Mouse (Mus musculus) intestine, embryonic 16.5 days (tissue): ENCODE measurements around the gene Cyp4f15. TPM values are rescaled to one million over a fixed set of nuclear protein-coding genes. Genes with fewer than 3 reads are reported as not detected.

Source experiments
- ATAC-seq: fragments of 200-750 bp; cut with Nextera tagmentation; 2 replicates; pipeline ENCODE4 v1.8.0; 2017; ENCODE audit warnings: moderate TSS enrichment, moderate library complexity
- H3K27ac ChIP-seq: fragments of 300-500 bp; sonication (generic); 2 replicates; pipeline ENCODE4 v1.5.1; 2014; ENCODE audit warnings: mild to moderate bottlenecking, low read length
- H3K27me3 ChIP-seq: fragments of 300-500 bp; sonication (generic); replicated peaks from 2 replicates; pipeline ENCODE4 v1.6.1; 2014; ENCODE audit warnings: low read length, control low read depth, mixed read lengths; ENCODE audit not compliant: control insufficient read depth, insufficient read depth
- H3K36me3 ChIP-seq: fragments of 300-500 bp; sonication (generic); 2 replicates; pipeline ENCODE4 v1.6.1; 2014; ENCODE audit warnings: low read length, control low read depth; ENCODE audit not compliant: control insufficient read depth, insufficient read depth
- H3K4me1 ChIP-seq: fragments of 300-500 bp; sonication (generic); 2 replicates; pipeline ENCODE4 v1.6.1; 2014; ENCODE audit warnings: low read length, control low read depth, mixed read lengths; ENCODE audit not compliant: control insufficient read depth, insufficient read depth
- H3K4me2 ChIP-seq: fragments of 300-500 bp; sonication (generic); 2 replicates; pipeline ENCODE4 v1.6.1; 2014; ENCODE audit warnings: low read depth, low read length, control low read depth
- H3K4me3 ChIP-seq: fragments of 300-500 bp; sonication (generic); 2 replicates; pipeline ENCODE4 v1.5.1; 2014; ENCODE audit warnings: mild to moderate bottlenecking, low read length
- H3K9ac ChIP-seq: fragments of 300-500 bp; sonication (generic); 2 replicates; pipeline ENCODE4 v1.6.1; 2014; ENCODE audit warnings: low read depth, low read length
- H3K9me3 ChIP-seq: fragments of 300-500 bp; sonication (generic); 2 replicates; pipeline ENCODE4 v1.6.1; 2016; ENCODE audit warnings: low read length, control low read depth; ENCODE audit not compliant: control insufficient read depth
- WGBS: fragments of 180-500 bp; shearing (Covaris S2); extraction: QIAGEN DNeasy Blood & Tissue Kit; methylation state at CpG from one replicate; pipeline ENCODE4 v1.1.7; 2014; 5-methylcytosine and 5-hydroxymethylcytosine counted together
- polyA plus RNA-seq: library from polyadenylated mRNA; unstranded; fragments of >200 nt; fragmentation: Nextera tagmentation; extraction: Ambion mirVana; gene quantifications from 2 replicates; pipeline ENCODE4 v1.2.1, GENCODE M21; 2015

Cyp4f15 gene
- polyA plus RNA-seq, 1 experiment from 2014 or later: 0.26 TPM

DNA sequence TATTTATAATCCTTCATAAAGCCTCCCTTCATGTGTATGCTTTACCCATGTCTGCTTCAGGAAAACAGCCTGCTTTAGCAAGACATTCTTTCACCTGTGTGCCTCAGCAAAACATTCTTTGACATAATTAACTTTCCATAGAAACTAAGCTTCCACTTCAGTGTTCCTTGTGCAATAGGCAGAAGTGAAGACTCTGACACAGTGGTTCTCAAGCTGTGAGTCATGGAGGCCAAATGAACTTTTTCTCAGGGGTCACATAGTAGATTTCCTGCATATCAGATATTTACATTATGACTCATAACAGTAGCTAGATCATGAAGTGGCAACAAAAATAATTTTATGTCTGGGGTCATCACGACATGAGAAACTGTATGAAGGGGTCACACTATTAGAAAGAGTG, 53.0 kb downstream of the Cyp4f15 start:
- 78% methylated on average over 1 of the region's 1 CpGs for WGBS
- Histone ChIP-seq H3K4me2 (no peak overlapping the region), H3K4me3 (no peak overlapping the region), H3K27me3 (no peaks in the 10 kb centered on the region), H3K9me3 (no peaks in the 10 kb centered on the region), H3K9ac (no peak overlapping the region), H3K36me3 (no peaks in the 10 kb centered on the region), H3K27ac (no peak overlapping the region), H3K4me1 (no peaks in the 10 kb centered on the region)
- no peak for ATAC-seq

DNA sequence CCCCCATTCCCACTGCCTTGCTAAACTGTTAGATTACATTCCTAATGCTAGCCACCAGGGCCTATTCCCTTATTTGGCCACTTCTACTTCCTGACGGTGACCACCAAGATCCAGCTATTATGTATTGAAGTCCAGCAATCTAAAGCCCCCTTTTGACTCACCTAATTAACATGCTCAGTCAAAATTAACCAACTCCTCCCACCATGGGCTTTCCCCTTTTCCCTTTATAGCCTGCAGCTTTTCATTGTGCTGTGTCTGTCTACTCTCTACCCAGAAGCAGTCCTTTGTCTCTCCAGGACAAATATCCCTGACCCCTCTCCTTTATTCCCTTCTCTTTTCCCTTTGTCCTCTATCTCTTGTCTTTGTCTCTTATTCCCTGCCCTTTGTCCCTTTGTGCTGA, 55.6 kb downstream of the Cyp4f15 start:
- no peaks in the 10 kb centered on the region for H3K4me1 ChIP-seq
- no peak overlapping the region for H3K4me2 ChIP-seq
- H3K4me3 ChIP-seq: no peak overlapping the region
- H3K27me3 ChIP-seq: no peaks in the 10 kb centered on the region
- H3K36me3 ChIP-seq: no peaks in the 10 kb centered on the region
- no peaks in the 10 kb centered on the region for H3K9me3 ChIP-seq
- 43% methylated on average over 1 of the region's 1 CpGs for WGBS
- no peak for ATAC-seq
- no peak overlapping the region for H3K27ac ChIP-seq
- no peak overlapping the region for H3K9ac ChIP-seq

DNA sequence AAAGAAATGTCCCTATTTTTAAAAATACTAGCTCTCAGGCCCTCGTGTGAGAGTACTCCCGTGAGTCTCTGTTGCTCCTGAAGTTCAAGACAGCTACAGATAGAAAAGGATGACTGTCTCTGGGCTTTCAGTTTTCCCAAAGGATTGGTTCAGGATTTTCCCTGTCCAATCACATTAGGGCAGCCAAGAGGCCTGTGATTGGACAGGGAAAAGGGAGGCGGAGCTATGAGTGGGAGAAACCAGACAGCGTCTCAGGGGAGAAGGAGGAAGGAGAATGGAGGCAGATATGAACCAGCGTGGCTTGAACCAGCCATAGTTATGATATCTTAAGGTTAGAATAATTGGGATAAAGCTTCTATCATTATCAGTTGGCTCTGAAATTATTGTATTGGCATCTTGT, 65.2 kb downstream of the Cyp4f15 start:
- no peak overlapping the region for H3K9ac ChIP-seq
- H3K4me1 ChIP-seq: no peaks in the 10 kb centered on the region
- H3K27me3 ChIP-seq: no peaks in the 10 kb centered on the region
- H3K27ac ChIP-seq: no peak overlapping the region
- no peak overlapping the region for H3K4me2 ChIP-seq
- no peak overlapping the region for H3K4me3 ChIP-seq
- no peaks in the 10 kb centered on the region for H3K9me3 ChIP-seq
- 40% methylated on average over 5 of the region's 5 CpGs for WGBS
- ATAC-seq: no peak
- H3K36me3 ChIP-seq: no peaks in the 10 kb centered on the region

Other genes with a start within 250 kb of the Cyp4f15 start
- gene Cyp4f39, start 232.9 kb upstream of the Cyp4f15 start, polyA plus RNA-seq: 0.37 and 0.88 TPM in 2 replicates
- 4.6 TPM in 2 replicates for gene Cyp4f17, start 179.6 kb upstream of the Cyp4f15 start, polyA plus RNA-seq
- gene Cyp4f16, start 149.1 kb upstream of the Cyp4f15 start, polyA plus RNA-seq: 58.5 and 70.7 TPM in 2 replicates
- gene Cyp4f37, start 64.3 kb upstream of the Cyp4f15 start, polyA plus RNA-seq: not detected in 2 replicates
- gene Cyp4f40, start 26.7 kb upstream of the Cyp4f15 start, polyA plus RNA-seq: 24.0 and 24.6 TPM in 2 replicates
- gene Zfp871, start 102.7 kb downstream of the Cyp4f15 start, polyA plus RNA-seq: 26.5 and 27.0 TPM in 2 replicates
- gene Zfp811, start 124.3 kb downstream of the Cyp4f15 start, polyA plus RNA-seq: 3.0 and 3.4 TPM in 2 replicates
- gene Zfp799, start 144.6 kb downstream of the Cyp4f15 start, polyA plus RNA-seq: 8.2 and 9.8 TPM in 2 replicates
- gene Zfp870, start 206.0 kb downstream of the Cyp4f15 start, polyA plus RNA-seq: 5.9 and 7.3 TPM in 2 replicates
- gene Cyp4f14, start 231.7 kb downstream of the Cyp4f15 start, polyA plus RNA-seq: 4.7 and 5.0 TPM in 2 replicates